Mouse (Mus musculus) lung, postnatal 0 days (tissue): ENCODE measurements around the gene N4bp2l1.

Experiments used
- CTCF ChIP-seq: IDR thresholded peaks from 2 replicates; pipeline ENCODE4 v1.5.1; 2016; ENCODE audit warnings: antibody characterized with exemption, mild to moderate bottlenecking
- EP300 ChIP-seq: IDR thresholded peaks from 2 replicates; pipeline ENCODE4 v1.6.1; 2016; ENCODE audit warnings: antibody characterized with exemption, mild to moderate bottlenecking, control low read depth

DNA sequence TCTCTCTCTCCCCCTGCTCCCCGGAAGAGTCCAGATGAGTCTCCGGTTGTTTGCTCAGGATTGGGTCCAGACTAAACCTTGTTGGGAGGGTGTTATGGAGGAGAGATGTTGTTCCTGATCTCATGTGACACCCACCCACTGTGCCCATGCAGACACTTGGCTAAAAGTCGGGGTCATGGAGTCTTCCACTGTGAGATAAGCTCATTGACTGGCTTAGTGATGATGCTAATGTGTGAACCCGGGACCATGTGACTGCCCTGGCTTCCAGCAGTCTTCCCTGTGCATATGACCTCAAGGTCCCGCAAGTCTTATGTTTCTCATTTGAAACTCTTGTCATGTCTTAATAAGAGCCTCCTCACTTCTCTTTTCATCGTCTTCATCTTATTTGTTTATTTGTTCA lies 15.8 kb downstream of the N4bp2l1 start:
- TF ChIP-seq EP300 (no peak), CTCF (no peak)
